Mouse (Mus musculus) lung, adult 2 months (tissue): ENCODE measurements around the gene Zglp1.

Source experiments
- CTCF ChIP-seq: fragments of 200-500 bp; IDR thresholded peaks from 2 replicates; pipeline ENCODE4 v1.5.1; 2011; ENCODE audit warnings: mild to moderate bottlenecking, low read length, control low read depth; ENCODE audit not compliant: insufficient read depth
- POLR2A ChIP-seq: fragments of 200-500 bp; IDR thresholded peaks from 2 replicates; pipeline ENCODE4 v1.6.1; 2011; ENCODE audit warnings: low read depth, mild to moderate bottlenecking, control low read depth, low read length, borderline replicate concordance; ENCODE audit errors: extremely low read depth

- TF ChIP-seq CTCF (no peak), POLR2A (0 out of 2 replicates have a peak, but pooled peaks have one; percentile 6)
Observed at GRCm38 (mm10) chr9:21017177-21017575, 49.7 kb downstream of the Zglp1 start.
